Mouse (Mus musculus): ENCODE measurements around the gene Tbcd.

DNA sequence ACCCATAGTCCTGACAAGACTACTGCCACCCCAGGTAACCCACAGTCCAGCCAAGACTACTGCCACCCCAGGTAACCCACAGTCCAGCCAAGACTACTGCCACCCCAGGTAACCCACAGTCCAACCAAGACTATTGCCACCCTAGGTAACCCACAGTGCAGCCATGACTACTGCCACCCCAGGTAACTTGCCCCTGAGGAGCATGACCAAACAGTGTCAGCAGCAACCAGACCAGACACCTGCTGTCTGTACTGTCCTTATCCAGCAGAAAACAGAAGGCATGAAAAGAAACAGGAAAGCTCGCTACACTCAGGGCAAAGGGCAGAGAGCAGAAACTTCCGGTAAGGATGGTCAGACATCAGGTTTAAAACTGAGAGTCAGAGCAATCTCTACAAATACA, 209.4 kb downstream of the Tbcd start:
- TF ChIP-seq CTCF (IDR thresholded peaks at IDR 0.05), result no peak
- no peak for TF ChIP-seq POLR2A (IDR thresholded peaks at IDR 0.05; ENCODE audit: insufficient read depth, low read depth, low read length)
- no peak for TF ChIP-seq EP300 (IDR thresholded peaks at IDR 0.05; ENCODE audit: insufficient read depth, low read depth, low read length)

All from heart, adult 2 months (tissue).